Mouse (Mus musculus): Measurements from ENCODE around the gene H3f3a. TPM values are rescaled to one million over a fixed set of nuclear protein-coding genes. Genes with fewer than 3 reads are reported as not detected.

The H3f3a gene
- polyA plus RNA-seq, 1 experiment from 2014 or later: 2,296 TPM

- peak; percentile 22; the same call in 1 of the 2 replicates for ATAC-seq (ENCODE audit: insufficient read depth)
- H3K36me3 ChIP-seq (replicated peaks): peaks cover 58% of the 10 kb centered on the region
Measured at GRCm38 (mm10) chr1:180800814-180801213, 12.9 kb downstream of the H3f3a start.

GRCm38 (mm10) chr1:180800022-180800421 lies 13.7 kb downstream of the H3f3a start:
- H3K9me3 ChIP-seq (replicated peaks): no peaks in the 10 kb centered on the region
- no peak overlapping the region for H3K9ac ChIP-seq
- no peak for ATAC-seq (ENCODE audit: insufficient read depth)
- no peak overlapping the region for H3K27ac ChIP-seq (replicated peaks)
- WGBS (ENCODE audit: insufficient replicate concordance): 96% methylated on average over 5 of the region's 5 CpGs
- peaks cover 17% of the 10 kb centered on the region for H3K4me1 ChIP-seq (replicated peaks)
- H3K27me3 ChIP-seq: peaks cover 7% of the 10 kb centered on the region
- H3K4me2 ChIP-seq: no peak overlapping the region
- peaks cover 50% of the 10 kb centered on the region for H3K36me3 ChIP-seq (replicated peaks)
- no peak overlapping the region for H3K4me3 ChIP-seq (replicated peaks)

More at GRCm38 (mm10) chr1:180800814-180801213, 12.9 kb downstream of the H3f3a start:
- no peak overlapping the region for H3K9ac ChIP-seq
- H3K9me3 ChIP-seq (replicated peaks): no peaks in the 10 kb centered on the region
- no peak overlapping the region for H3K4me3 ChIP-seq (replicated peaks)
- 48% methylated on average over 2 of the region's 2 CpGs for WGBS (ENCODE audit: insufficient replicate concordance)
- H3K27ac ChIP-seq (replicated peaks): peak overlapping the region; percentile 30; the same call in 1 of the 2 replicates
- peaks cover 23% of the 10 kb centered on the region for H3K4me1 ChIP-seq (replicated peaks)
- H3K4me2 ChIP-seq: no peak overlapping the region
- H3K27me3 ChIP-seq: no peaks in the 10 kb centered on the region; the same call in 1 of the 2 replicates

DNA sequence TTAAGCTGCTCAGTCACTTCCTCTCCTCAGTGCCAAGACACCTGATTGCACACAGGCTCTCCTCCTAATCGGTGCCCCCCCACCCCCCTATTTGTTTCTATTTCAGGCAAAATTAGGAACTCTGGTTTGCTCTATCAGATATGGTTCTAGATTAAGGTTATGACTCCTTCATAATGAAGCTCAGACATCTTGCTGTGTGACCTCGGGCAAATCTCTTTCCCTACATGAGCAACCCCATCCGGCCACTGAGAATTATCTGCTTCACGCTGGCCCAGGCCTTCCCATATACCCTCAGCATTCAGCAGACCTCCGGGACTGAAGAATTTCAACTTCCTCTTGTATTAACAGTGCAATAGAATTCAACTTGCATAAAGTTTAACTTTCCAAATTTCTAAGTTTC lies 14.5 kb downstream of the H3f3a start:
- ATAC-seq (ENCODE audit: insufficient read depth): no peak
- Histone ChIP-seq H3K27ac (replicated peaks) (no peak overlapping the region), H3K9ac (no peak overlapping the region), H3K9me3 (replicated peaks) (no peaks in the 10 kb centered on the region), H3K4me2 (no peak overlapping the region), H3K27me3 (peaks cover 13% of the 10 kb centered on the region), H3K4me3 (replicated peaks) (no peak overlapping the region), H3K4me1 (replicated peaks) (peaks cover 17% of the 10 kb centered on the region), H3K36me3 (replicated peaks) (peaks cover 42% of the 10 kb centered on the region)
- 44% methylated on average over 5 of the region's 5 CpGs for WGBS (ENCODE audit: insufficient replicate concordance)

DNA sequence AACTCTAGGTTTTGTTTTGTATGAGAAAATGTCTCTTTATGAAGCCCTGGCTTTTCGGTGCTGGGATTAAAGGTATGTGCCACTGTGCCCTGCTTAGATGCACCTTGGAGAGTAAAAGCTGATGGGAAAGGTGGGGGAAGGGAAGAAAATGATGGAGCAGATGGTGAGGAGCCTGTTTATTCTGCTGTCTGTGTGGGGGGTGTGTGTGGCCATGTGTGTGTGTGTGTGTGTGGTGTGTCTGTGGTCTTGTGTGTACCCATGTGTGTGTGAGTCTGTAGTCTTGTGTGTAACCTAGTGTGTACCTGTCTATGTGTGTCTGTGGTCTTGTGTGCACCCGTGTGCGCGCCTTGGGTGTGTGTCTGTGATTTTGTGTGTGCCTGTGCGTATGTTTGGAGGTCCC lies 15.1 kb downstream of the H3f3a start:
- H3K36me3 ChIP-seq (replicated peaks): peaks cover 36% of the 10 kb centered on the region
- H3K9me3 ChIP-seq (replicated peaks): no peaks in the 10 kb centered on the region
- peaks cover 19% of the 10 kb centered on the region for H3K27me3 ChIP-seq
- H3K27ac ChIP-seq (replicated peaks): no peak overlapping the region
- H3K4me1 ChIP-seq (replicated peaks): peaks cover 17% of the 10 kb centered on the region
- no peak overlapping the region for H3K4me3 ChIP-seq (replicated peaks)
- no peak for ATAC-seq (ENCODE audit: insufficient read depth)
- no peak overlapping the region for H3K4me2 ChIP-seq
- H3K9ac ChIP-seq: no peak overlapping the region
- WGBS (ENCODE audit: insufficient replicate concordance): 92% methylated on average over 5 of the region's 5 CpGs

- no peaks in the 10 kb centered on the region for H3K9me3 ChIP-seq (replicated peaks)
- H3K27ac ChIP-seq (replicated peaks): no peak overlapping the region
- ATAC-seq (ENCODE audit: insufficient read depth): peak; percentile 43
- peak overlapping the region; percentile 36 for H3K4me3 ChIP-seq (replicated peaks)
- peaks cover 14% of the 10 kb centered on the region for H3K4me1 ChIP-seq (replicated peaks)
- H3K9ac ChIP-seq: 0 out of 2 replicates have a peak overlapping the region, but pooled peaks have one; percentile 12
- H3K36me3 ChIP-seq (replicated peaks): no peaks in the 10 kb centered on the region
- peaks cover 37% of the 10 kb centered on the region for H3K27me3 ChIP-seq
- WGBS (ENCODE audit: insufficient replicate concordance): 4% methylated on average over 21 of the region's 21 CpGs
- peak overlapping the region; percentile 67 for H3K4me2 ChIP-seq
Measured at GRCm38 (mm10) chr1:180794170-180794569, 19.6 kb downstream of the H3f3a start.

GRCm38 (mm10) chr1:180793445-180794117 lies 20.2 kb downstream of the H3f3a start:
- Histone ChIP-seq H3K36me3 (replicated peaks) (no peaks in the 10 kb centered on the region), H3K9ac (peak overlapping the region; percentile 12; the same call in 1 of the 2 replicates), H3K4me2 (peak overlapping the region; percentile 67), H3K4me3 (replicated peaks) (peak overlapping the region; percentile 36), H3K9me3 (replicated peaks) (no peaks in the 10 kb centered on the region), H3K4me1 (replicated peaks) (peaks cover 14% of the 10 kb centered on the region), H3K27ac (replicated peaks) (no peak overlapping the region), H3K27me3 (peaks cover 37% of the 10 kb centered on the region)
- 8% methylated on average over 18 of the region's 18 CpGs for WGBS (ENCODE audit: insufficient replicate concordance)
- peak; percentile 54 for ATAC-seq (ENCODE audit: insufficient read depth)

GRCm38 (mm10) chr1:180792814-180793213 lies 20.9 kb downstream of the H3f3a start:
- H3K27me3 ChIP-seq: peaks cover 37% of the 10 kb centered on the region
- H3K4me1 ChIP-seq (replicated peaks): peaks cover 14% of the 10 kb centered on the region
- H3K4me3 ChIP-seq (replicated peaks): no peak overlapping the region
- H3K27ac ChIP-seq (replicated peaks): no peak overlapping the region
- 68% methylated on average over 4 of the region's 4 CpGs for WGBS (ENCODE audit: insufficient replicate concordance)
- no peaks in the 10 kb centered on the region for H3K9me3 ChIP-seq (replicated peaks)
- no peaks in the 10 kb centered on the region for H3K36me3 ChIP-seq (replicated peaks)
- no peak for ATAC-seq (ENCODE audit: insufficient read depth)
- H3K4me2 ChIP-seq: no peak overlapping the region
- no peak overlapping the region for H3K9ac ChIP-seq

GRCm38 (mm10) chr1:180791821-180792480 lies 21.8 kb downstream of the H3f3a start:
- H3K9me3 ChIP-seq (replicated peaks): no peaks in the 10 kb centered on the region
- no peak for ATAC-seq (ENCODE audit: insufficient read depth)
- no peak overlapping the region for H3K4me3 ChIP-seq (replicated peaks)
- H3K36me3 ChIP-seq (replicated peaks): no peaks in the 10 kb centered on the region
- peaks cover 37% of the 10 kb centered on the region for H3K27me3 ChIP-seq
- H3K4me2 ChIP-seq: no peak overlapping the region
- H3K9ac ChIP-seq: no peak overlapping the region
- WGBS (ENCODE audit: insufficient replicate concordance): 57% methylated on average over 14 of the region's 14 CpGs
- peaks cover 14% of the 10 kb centered on the region for H3K4me1 ChIP-seq (replicated peaks)
- H3K27ac ChIP-seq (replicated peaks): no peak overlapping the region

- Histone ChIP-seq H3K4me1 (replicated peaks) (peaks cover 6% of the 10 kb centered on the region), H3K9me3 (replicated peaks) (no peaks in the 10 kb centered on the region), H3K4me2 (no peak overlapping the region), H3K4me3 (replicated peaks) (no peak overlapping the region), H3K27me3 (peaks cover 11% of the 10 kb centered on the region), H3K36me3 (replicated peaks) (no peaks in the 10 kb centered on the region), H3K27ac (replicated peaks) (no peak overlapping the region), H3K9ac (no peak overlapping the region)
- 43% methylated on average over 3 of the region's 3 CpGs for WGBS (ENCODE audit: insufficient replicate concordance)
- no peak for ATAC-seq (ENCODE audit: insufficient read depth)
Measured at GRCm38 (mm10) chr1:180783580-180783928, 30.2 kb downstream of the H3f3a start.

DNA sequence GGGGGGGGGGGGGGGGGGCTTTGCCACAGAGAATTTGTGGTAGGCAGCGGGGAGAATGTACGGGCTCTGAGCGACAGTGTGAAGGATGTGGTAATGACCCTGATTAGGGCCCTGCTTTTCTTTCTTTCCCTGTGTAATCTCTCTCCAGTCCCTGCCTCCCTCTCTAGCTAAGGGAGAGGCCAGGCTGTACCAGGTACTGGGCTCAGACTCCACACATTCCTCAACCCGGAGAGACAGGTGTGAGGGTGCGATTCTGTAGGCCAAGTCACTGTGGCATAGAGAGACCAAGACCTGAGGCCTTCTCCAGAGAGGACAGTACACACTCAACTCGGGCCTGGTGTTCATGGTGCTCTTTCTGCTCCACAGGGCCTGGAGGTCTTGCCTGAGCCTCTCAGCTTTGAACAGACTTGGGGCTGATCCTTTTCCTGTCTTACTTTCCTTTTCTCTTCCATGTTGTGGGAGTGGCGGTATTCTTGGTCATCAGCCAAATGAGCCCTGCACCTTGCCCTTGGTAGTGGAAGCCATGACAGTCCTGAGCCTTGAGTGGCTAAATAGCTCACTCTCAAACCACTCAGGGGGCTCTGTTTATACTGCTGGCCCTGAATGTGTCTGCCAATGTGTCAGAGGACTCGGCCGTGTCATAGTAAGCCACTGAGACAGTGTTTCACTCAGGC lies 30.7 kb downstream of the H3f3a start:
- H3K27ac ChIP-seq (replicated peaks): no peak overlapping the region
- H3K9ac ChIP-seq: no peak overlapping the region
- H3K4me2 ChIP-seq: no peak overlapping the region
- no peak overlapping the region for H3K4me3 ChIP-seq (replicated peaks)
- WGBS (ENCODE audit: insufficient replicate concordance): 61% methylated on average over 9 of the region's 9 CpGs
- H3K36me3 ChIP-seq (replicated peaks): no peaks in the 10 kb centered on the region
- no peaks in the 10 kb centered on the region for H3K9me3 ChIP-seq (replicated peaks)
- peaks cover 11% of the 10 kb centered on the region for H3K4me1 ChIP-seq (replicated peaks)
- peaks cover 15% of the 10 kb centered on the region for H3K27me3 ChIP-seq
- ATAC-seq (ENCODE audit: insufficient read depth): no peak

DNA sequence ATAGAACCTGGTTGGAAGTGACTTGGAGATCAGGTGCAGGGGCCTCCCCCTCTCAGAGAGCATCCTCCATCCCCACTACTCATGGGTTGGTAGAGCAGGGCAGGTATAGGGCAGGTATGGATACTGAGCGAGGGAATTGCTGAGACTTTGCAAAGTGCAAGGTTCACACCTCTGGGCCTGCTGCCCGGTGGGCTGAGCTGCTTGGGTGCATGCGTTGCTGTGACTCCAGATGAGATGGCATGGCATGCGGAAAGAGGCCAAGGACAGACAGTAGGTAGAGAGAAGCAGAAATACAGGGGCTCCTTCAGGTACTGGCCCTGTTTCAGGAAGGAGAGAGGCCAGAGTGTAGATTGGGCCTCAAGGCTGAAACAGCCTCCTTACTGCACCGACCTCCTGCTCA lies 32.5 kb downstream of the H3f3a start:
- peaks cover 26% of the 10 kb centered on the region for H3K4me1 ChIP-seq (replicated peaks)
- ATAC-seq (ENCODE audit: insufficient read depth): no peak
- H3K9ac ChIP-seq: no peak overlapping the region
- H3K27me3 ChIP-seq: peaks cover 15% of the 10 kb centered on the region
- H3K4me2 ChIP-seq: no peak overlapping the region
- 71% methylated on average over 5 of the region's 5 CpGs for WGBS (ENCODE audit: insufficient replicate concordance)
- no peak overlapping the region for H3K27ac ChIP-seq (replicated peaks)
- no peak overlapping the region for H3K4me3 ChIP-seq (replicated peaks)
- H3K36me3 ChIP-seq (replicated peaks): no peaks in the 10 kb centered on the region
- H3K9me3 ChIP-seq (replicated peaks): no peaks in the 10 kb centered on the region

Measured in liver, embryonic 15.5 days (tissue).